Mouse (Mus musculus) MEL (cell line): ENCODE data around the gene Nwd2. TPM values are rescaled to one million over a fixed set of nuclear protein-coding genes. Genes with fewer than 3 reads are reported as not detected.

Source experiments
- DNase-seq: peaks from one replicate; pipeline ENCODE4 v3.0.0; 2011; ENCODE audit warnings: low read depth, low spot score
- H3K27ac ChIP-seq: 2 replicates; pipeline ENCODE4 v1.5.1; 2012; ENCODE audit warnings: low read depth, mild to moderate bottlenecking, control low read depth, low read length, moderate library complexity; ENCODE audit not compliant: control insufficient read depth
- H3K27me3 ChIP-seq, 2 experiments: fragments of 150-350 bp in 1 of 2; sonication (generic) in 1 of 2; 2 replicates each; pipeline ENCODE4 v1.6.1; 2012; ENCODE audit warnings: low read length in 2 of 2, mild to moderate bottlenecking in 2 of 2, improper control_type of control experiment in 1 of 2, moderate library complexity in 1 of 2; ENCODE audit not compliant: insufficient read depth in 2 of 2, control insufficient read depth in 1 of 2
- H3K36me3 ChIP-seq, 2 experiments: 2 replicates each; pipeline ENCODE4 v1.6.1; 2012 to 2014; ENCODE audit warnings: low read length in 2 of 2, improper control_type of control experiment in 1 of 2, inconsistent platforms in 1 of 2, mild to moderate bottlenecking in 1 of 2; ENCODE audit not compliant: insufficient read depth in 2 of 2, control insufficient read depth in 1 of 2
- H3K4me1 ChIP-seq, 2 experiments: fragments of 150-350 bp in 1 of 2; sonication (generic) in 1 of 2; 2 replicates each; pipeline ENCODE4 v1.6.1; 2012; ENCODE audit warnings: low read length in 2 of 2, improper control_type of control experiment in 1 of 2, mild to moderate bottlenecking in 1 of 2; ENCODE audit not compliant: insufficient read depth in 2 of 2, control insufficient read depth in 1 of 2
- H3K4me3 ChIP-seq, 2 experiments: fragments of 150-350 bp in 1 of 2; sonication (generic) in 1 of 2; 2 replicates each; pipeline ENCODE4 v1.5.1; 2012; ENCODE audit warnings: low read depth in 2 of 2, low read length in 2 of 2, mild to moderate bottlenecking in 2 of 2, moderate library complexity in 2 of 2, control low read depth in 1 of 2, improper control_type of control experiment in 1 of 2; ENCODE audit not compliant: control insufficient read depth in 1 of 2, insufficient read depth in 1 of 2
- H3K79me2 ChIP-seq: 2 replicates; pipeline ENCODE4 v1.6.1; 2012; ENCODE audit warnings: mild to moderate bottlenecking, low read length, moderate library complexity; ENCODE audit not compliant: control insufficient read depth, poor library complexity, insufficient read depth
- H3K9ac ChIP-seq: 2 replicates; pipeline ENCODE4 v1.6.1; 2012; ENCODE audit warnings: low read depth, mild to moderate bottlenecking, control low read depth, low read length, moderate library complexity; ENCODE audit not compliant: control insufficient read depth, poor library complexity, severe bottlenecking
- H3K9me3 ChIP-seq: fragments of 150-350 bp; sonication (generic); replicated peaks from 2 replicates; pipeline ENCODE4 v1.6.1; 2012; ENCODE audit warnings: mild to moderate bottlenecking, low read length, improper control_type of control experiment, moderate library complexity; ENCODE audit not compliant: insufficient read depth
- CHD2 ChIP-seq: IDR thresholded peaks from 2 replicates; pipeline ENCODE4 v1.6.1; 2011; ENCODE audit warnings: low read length, improper control_type of control experiment
- CTCF ChIP-seq, 3 experiments: IDR thresholded peaks in 2 of 3; conservative IDR thresholded peaks in 1 of 3; 2 replicates each; pipeline ENCODE4 v1.5.1; 2011 to 2012; ENCODE audit warnings: low read length in 3 of 3, low read depth in 2 of 3, mild to moderate bottlenecking in 2 of 3, improper control_type of control experiment in 1 of 3, inconsistent platforms in 1 of 3, mixed read lengths in 1 of 3, moderate library complexity in 1 of 3; ENCODE audit not compliant: control insufficient read depth in 1 of 3, insufficient read depth in 1 of 3, poor library complexity in 1 of 3, severe bottlenecking in 1 of 3
- EP300 ChIP-seq, 2 experiments: IDR thresholded peaks; 2 replicates each; pipeline ENCODE4 v1.6.1; 2011; ENCODE audit warnings: improper control_type of control experiment in 2 of 2, low read length in 2 of 2, low read depth in 1 of 2, mild to moderate bottlenecking in 1 of 2
- ETS1 ChIP-seq: IDR thresholded peaks from 2 replicates; pipeline ENCODE4 v1.6.1; 2012; ENCODE audit warnings: low read depth, mild to moderate bottlenecking, inconsistent platforms, low read length, improper control_type of control experiment, moderate library complexity
- GABPA ChIP-seq: IDR thresholded peaks from 2 replicates; pipeline ENCODE4 v1.6.1; 2012; ENCODE audit warnings: low read depth, mild to moderate bottlenecking, inconsistent platforms, low read length, improper control_type of control experiment, moderate library complexity
- HCFC1 ChIP-seq: IDR thresholded peaks from 2 replicates; pipeline ENCODE4 v1.6.1; 2012; ENCODE audit warnings: low read depth, mild to moderate bottlenecking, inconsistent platforms, low read length, improper control_type of control experiment, moderate library complexity
- JUND ChIP-seq: IDR thresholded peaks from 2 replicates; pipeline ENCODE4 v1.6.1; 2011; ENCODE audit warnings: low read depth, mild to moderate bottlenecking, improper control_type of control experiment, low read length
- KAT2A ChIP-seq: conservative IDR thresholded peaks from 2 replicates; pipeline ENCODE4 v1.6.1; 2012; ENCODE audit warnings: low read depth, low read length, improper control_type of control experiment, inconsistent platforms
- MAFK ChIP-seq: IDR thresholded peaks from 2 replicates; pipeline ENCODE4 v1.6.1; 2011; ENCODE audit warnings: low read depth, mild to moderate bottlenecking, low read length, improper control_type of control experiment, borderline replicate concordance
- MAZ ChIP-seq: IDR thresholded peaks from 2 replicates; pipeline ENCODE4 v1.6.1; 2012; ENCODE audit warnings: low read depth, mild to moderate bottlenecking, inconsistent platforms, low read length, improper control_type of control experiment
- MEF2A ChIP-seq: IDR thresholded peaks from 2 replicates; pipeline ENCODE4 v1.6.1; 2014; ENCODE audit warnings: low read depth, mild to moderate bottlenecking, inconsistent platforms, low read length, improper control_type of control experiment; ENCODE audit not compliant: poor library complexity, insufficient replicate concordance, severe bottlenecking; ENCODE audit errors: extremely low read depth
- MXI1 ChIP-seq: IDR thresholded peaks from 2 replicates; pipeline ENCODE4 v1.6.1; 2011; ENCODE audit warnings: mild to moderate bottlenecking, low read depth, low read length, improper control_type of control experiment
- MYC ChIP-seq: IDR thresholded peaks from 2 replicates; pipeline ENCODE4 v1.6.1; 2011; ENCODE audit warnings: low read depth, mild to moderate bottlenecking, low read length, improper control_type of control experiment, moderate library complexity
- NELFE ChIP-seq: IDR thresholded peaks from 2 replicates; pipeline ENCODE4 v1.6.1; 2011; ENCODE audit warnings: low read depth, low read length, improper control_type of control experiment
- NRF1 ChIP-seq: IDR thresholded peaks from 2 replicates; pipeline ENCODE4 v1.6.1; 2014; ENCODE audit warnings: low read depth, mild to moderate bottlenecking, inconsistent platforms, low read length, improper control_type of control experiment, moderate library complexity; ENCODE audit not compliant: poor library complexity, insufficient read depth, severe bottlenecking
- POLR2AphosphoS2 ChIP-seq: IDR thresholded peaks from 2 replicates; pipeline ENCODE4 v1.6.1; 2011; ENCODE audit warnings: low read length, improper control_type of control experiment
- POLR2AphosphoS5 ChIP-seq: IDR thresholded peaks from 2 replicates; pipeline ENCODE4 v1.6.1; 2012; ENCODE audit warnings: low read depth, borderline replicate concordance, mild to moderate bottlenecking, inconsistent platforms, low read length, moderate library complexity, mixed read lengths
- RAD21 ChIP-seq: IDR thresholded peaks from 2 replicates; pipeline ENCODE4 v1.6.1; 2011; ENCODE audit warnings: mild to moderate bottlenecking, low read depth, low read length, improper control_type of control experiment
- RCOR1 ChIP-seq: IDR thresholded peaks from 2 replicates; pipeline ENCODE4 v1.6.1; 2012; ENCODE audit warnings: low read depth, mild to moderate bottlenecking, inconsistent platforms, low read length, improper control_type of control experiment
- SIN3A ChIP-seq: IDR thresholded peaks from 2 replicates; pipeline ENCODE4 v1.6.1; 2012; ENCODE audit warnings: low read length, improper control_type of control experiment, inconsistent platforms
- TBP ChIP-seq: IDR thresholded peaks from 2 replicates; pipeline ENCODE4 v1.8.0; 2011; ENCODE audit warnings: low read depth, low read length, improper control_type of control experiment
- USF1 ChIP-seq: IDR thresholded peaks from 2 replicates; pipeline ENCODE4 v1.6.1; 2014; ENCODE audit warnings: low read depth, mild to moderate bottlenecking, inconsistent platforms, low read length, improper control_type of control experiment, moderate library complexity
- ZC3H11A ChIP-seq: IDR thresholded peaks from 2 replicates; pipeline ENCODE4 v1.6.1; 2012; ENCODE audit warnings: low read depth, mild to moderate bottlenecking, inconsistent platforms, low read length, improper control_type of control experiment
- ZKSCAN1 ChIP-seq: IDR thresholded peaks from 2 replicates; pipeline ENCODE4 v1.6.1; 2012; ENCODE audit warnings: low read depth, mild to moderate bottlenecking, inconsistent platforms, low read length, improper control_type of control experiment, moderate library complexity
- ZMIZ1 ChIP-seq: IDR thresholded peaks from 2 replicates; pipeline ENCODE4 v1.6.1; 2012; ENCODE audit warnings: low read depth, mild to moderate bottlenecking, inconsistent platforms, low read length, improper control_type of control experiment, moderate library complexity
- polyA plus RNA-seq, 2 experiments: library from polyadenylated mRNA; stranded (reverse) in 1 of 2; unstranded in 1 of 2; fragments of >175 nt in 1 of 2; fragments of >200 nt in 1 of 2; gene quantifications; 2 replicates each; pipeline versions ENCODE4 v1.2.1 to v1.2.4; 2012; ENCODE audit warnings: low replicate concordance in 2 of 2, low read depth in 1 of 2; ENCODE audit not compliant: insufficient read length in 2 of 2, insufficient read depth in 1 of 2, missing spikeins in 1 of 2
- total RNA-seq: library from RNA; depleted of rRNA; stranded (reverse); fragments of 300-350 nt; gene quantifications from 2 replicates; pipeline ENCODE4 v1.2.3, GENCODE M21; 2012

The Nwd2 gene
- total and polyA plus RNA-seq, 3 experiments, result not detected

- Histone ChIP-seq H3K9me3 (no peaks in the 10 kb centered on the region), H3K9ac (no peak overlapping the region), H3K27me3 (no peaks in the 10 kb centered on the region), H3K4me1 (no peaks in the 10 kb centered on the region), H3K4me3 (no peak overlapping the region), H3K27ac (no peak overlapping the region), H3K79me2 (no peaks in the 10 kb centered on the region), H3K36me3 (no peaks in the 10 kb centered on the region)
- DNase-seq, result no peak
- TF ChIP-seq GABPA (no peak), EP300 (IDR thresholded peaks at IDR 0.05; ENCODE audit: low read depth in 1 of 2, low read length in 2 of 2) (no peak), MYC (no peak), NRF1 (no peak), CHD2 (no peak), CTCF (IDR thresholded peaks at IDR 0.05 in 2 of 3, conservative IDR thresholded peaks at IDR 0.05 in 1 of 3; ENCODE audit: control insufficient read depth in 1 of 3, insufficient read depth in 1 of 3, low read depth in 2 of 3, low read length in 3 of 3, poor library complexity in 1 of 3, severe bottlenecking in 1 of 3) (no peak), ETS1 (no peak), MAZ (no peak), JUND (no peak), ZC3H11A (no peak), SIN3A (no peak), NELFE (no peak), TBP (no peak), MXI1 (no peak)
Observed at GRCm38 (mm10) chr5:63697196-63697595, 48.3 kb downstream of the Nwd2 start.

- no peak for DNase-seq
- Histone ChIP-seq H3K36me3 (no peaks in the 10 kb centered on the region), H3K9ac (no peak overlapping the region), H3K27me3 (no peaks in the 10 kb centered on the region), H3K4me1 (no peaks in the 10 kb centered on the region), H3K27ac (no peak overlapping the region), H3K4me3 (no peak overlapping the region), H3K79me2 (no peaks in the 10 kb centered on the region), H3K9me3 (no peaks in the 10 kb centered on the region)
- no peak for TF ChIP-seq POLR2AphosphoS5
- no peak for TF ChIP-seq MXI1
- no peak for TF ChIP-seq RCOR1
- no peak for TF ChIP-seq RAD21
- no peak for TF ChIP-seq ZC3H11A
- TF ChIP-seq HCFC1, result no peak
- no peak for TF ChIP-seq EP300 (IDR thresholded peaks at IDR 0.05; ENCODE audit: low read depth in 1 of 2, low read length in 2 of 2)
- TF ChIP-seq ZKSCAN1, result no peak
- no peak for TF ChIP-seq MAFK
- no peak for TF ChIP-seq ZMIZ1
- TF ChIP-seq MEF2A, result no peak
- TF ChIP-seq POLR2AphosphoS2, result no peak
- TF ChIP-seq MAZ, result no peak
- TF ChIP-seq KAT2A, result no peak
- TF ChIP-seq USF1, result no peak
- TF ChIP-seq NRF1, result no peak
- no peak for TF ChIP-seq GABPA
- no peak for TF ChIP-seq CTCF (IDR thresholded peaks at IDR 0.05 in 2 of 3, conservative IDR thresholded peaks at IDR 0.05 in 1 of 3; ENCODE audit: control insufficient read depth in 1 of 3, insufficient read depth in 1 of 3, low read depth in 2 of 3, low read length in 3 of 3, poor library complexity in 1 of 3, severe bottlenecking in 1 of 3)
- TF ChIP-seq ETS1, result no peak
- TF ChIP-seq SIN3A, result no peak
Observed at GRCm38 (mm10) chr5:63728955-63729354, 80.1 kb downstream of the Nwd2 start.
